Mouse (Mus musculus) embryo, embryonic 9.5 days (tissue): ENCODE data around the gene Cnnm4.

ENCODE experiments used
- DNase-seq: peaks from one replicate; pipeline ENCODE4 v3.0.0-alpha.2; 2017; ENCODE audit errors: extremely low spot score

Gene Cnnm4

DNA sequence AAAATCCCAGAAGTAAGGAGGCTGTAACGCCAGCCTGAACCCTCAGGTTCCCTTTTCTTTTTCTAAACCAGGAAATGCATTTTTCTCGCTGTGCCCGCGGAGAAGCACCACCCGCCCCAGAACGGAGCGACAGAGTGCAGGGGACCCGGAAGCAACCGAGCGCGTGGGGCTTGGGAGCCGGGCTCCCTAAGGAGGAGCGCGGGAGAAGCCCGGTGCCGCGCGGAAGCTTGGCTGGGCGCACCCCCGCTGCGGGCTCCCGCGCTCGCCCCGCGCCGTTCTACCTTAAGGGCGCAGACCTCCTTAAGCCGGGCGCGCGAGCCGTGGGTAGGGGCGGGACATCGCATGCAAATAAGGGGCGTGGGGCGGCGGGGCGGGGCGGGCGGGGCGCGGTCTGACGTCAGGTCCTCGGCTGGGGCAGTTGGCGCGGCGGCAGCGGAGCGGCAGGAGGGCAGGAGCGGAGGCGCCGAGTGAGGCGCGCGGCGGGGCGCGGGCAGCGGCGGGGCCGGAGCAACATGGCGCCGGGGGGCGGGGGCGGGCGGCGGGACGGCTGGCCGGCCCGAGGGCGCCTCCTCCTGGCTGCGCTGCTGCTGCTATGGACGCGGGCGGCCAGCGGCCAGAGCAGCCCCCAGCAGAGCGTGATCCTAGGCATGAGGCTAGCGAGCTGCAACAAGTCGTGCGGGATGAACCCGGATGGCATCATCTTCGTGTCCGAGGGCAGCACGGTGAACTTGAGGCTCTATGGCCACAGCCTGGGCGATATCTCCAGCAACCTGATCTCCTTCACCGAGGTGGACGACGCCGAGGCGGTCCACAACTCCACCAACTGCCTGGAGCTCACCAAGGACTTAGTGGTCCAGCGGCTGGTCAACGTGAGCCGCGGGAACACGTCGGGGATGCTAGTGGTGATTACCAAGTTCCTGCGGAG is at the start of gene Cnnm4:
Gene Cnnm4 (plus strand): TSS at position 440 of the 925 bp plus-strand sequence.
- peak; percentile 94 for DNase-seq

DNA sequence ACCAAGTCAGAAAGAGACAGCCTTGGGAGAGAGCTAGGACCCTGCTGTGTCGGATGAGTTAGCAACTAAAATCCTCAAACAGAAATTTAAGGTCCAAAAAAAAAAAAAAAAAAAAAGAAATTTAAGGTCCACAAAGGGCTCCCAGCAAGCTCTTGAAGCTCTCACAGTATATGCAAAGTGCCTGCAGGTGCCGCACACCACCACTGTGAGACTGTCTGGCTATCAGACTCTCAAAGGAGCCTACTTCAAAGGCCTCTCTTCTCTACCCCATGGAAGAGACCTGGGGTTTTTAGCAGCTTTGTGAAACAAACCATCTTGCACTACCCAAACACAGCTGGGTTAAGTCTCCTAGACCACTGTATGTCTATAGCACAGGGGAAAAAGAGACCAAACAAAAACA is 41.9 kb upstream of the Cnnm4 start:
- DNase-seq, result no peak

DNA sequence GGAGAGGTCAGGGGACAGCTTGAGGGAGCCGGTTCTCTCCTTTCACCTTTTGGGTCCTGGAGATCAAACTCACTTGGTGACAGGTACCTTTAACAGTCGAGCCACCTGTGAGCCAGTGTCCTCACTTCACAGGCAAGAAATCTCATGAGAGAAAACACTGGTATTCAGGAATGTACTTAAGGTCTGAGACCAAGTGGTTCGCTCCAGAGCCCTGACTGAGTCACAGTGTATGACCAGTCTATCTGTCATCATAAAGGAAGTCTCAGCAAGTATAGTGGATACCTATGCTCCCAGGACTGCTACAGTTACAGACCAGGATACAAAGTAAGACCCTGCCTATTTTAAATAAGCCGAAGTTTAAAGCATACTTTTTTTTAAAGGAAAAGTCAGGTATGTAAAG is 38.4 kb upstream of the Cnnm4 start:
- DNase-seq, result no peak

DNA sequence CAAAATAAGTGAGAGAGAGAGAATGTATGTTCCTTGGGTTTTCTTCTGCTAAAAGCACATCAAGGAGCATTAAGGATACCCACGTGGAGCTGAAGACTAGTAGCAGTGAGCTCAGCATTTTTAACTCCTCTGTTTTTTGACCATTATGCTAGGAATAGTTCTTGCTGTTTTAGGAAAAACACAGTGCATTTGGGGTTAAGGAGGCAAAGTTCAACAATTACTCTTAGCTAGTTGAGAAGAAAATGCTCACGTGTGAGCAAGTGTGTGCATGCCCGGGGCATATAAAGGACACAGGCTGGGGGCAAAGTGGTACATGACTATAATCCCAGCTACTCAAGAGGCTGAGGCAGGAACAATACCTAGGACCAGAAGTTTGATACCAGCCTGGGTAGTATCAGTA is 37.8 kb upstream of the Cnnm4 start:
- DNase-seq, result no peak

DNA sequence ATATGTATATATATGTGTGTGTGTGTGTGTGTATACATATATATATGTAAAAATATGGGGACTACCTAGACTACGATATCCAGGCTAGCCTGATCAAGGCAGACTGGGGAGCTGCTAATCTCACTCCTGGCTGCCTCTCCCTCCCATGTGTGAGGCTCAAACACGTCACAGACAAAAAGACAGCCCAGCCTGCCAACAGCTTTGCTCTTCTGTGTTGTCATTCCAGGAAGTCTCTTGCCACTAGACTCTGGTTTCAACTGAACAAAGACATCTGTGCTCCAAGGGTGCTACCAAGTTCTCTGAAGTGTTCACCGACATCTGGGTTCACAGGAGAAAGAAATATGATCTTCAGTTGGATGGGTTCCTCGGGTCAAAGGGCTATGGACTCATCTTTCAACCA is 36.3 kb upstream of the Cnnm4 start:
- no peak for DNase-seq

DNA sequence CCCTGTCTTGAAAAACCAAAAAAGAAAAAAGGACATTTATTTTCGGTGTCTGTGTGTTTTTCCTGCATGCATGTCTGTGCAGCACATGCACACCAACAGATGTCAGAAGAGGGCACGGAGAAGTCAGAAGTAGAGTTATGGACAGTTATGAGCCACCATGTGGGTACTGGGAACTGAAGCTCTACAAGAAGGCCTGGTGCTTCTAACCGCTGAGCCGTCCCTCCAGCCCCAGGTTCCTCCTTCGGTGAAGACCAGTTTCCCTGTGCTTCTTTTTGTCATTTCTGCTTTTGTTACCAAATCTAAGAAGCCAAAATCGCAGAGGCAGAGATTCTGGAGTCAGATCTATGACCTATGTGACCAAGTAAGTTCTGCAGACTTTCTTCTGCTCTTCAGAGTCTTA is 34.9 kb upstream of the Cnnm4 start:
- DNase-seq, result no peak

DNA sequence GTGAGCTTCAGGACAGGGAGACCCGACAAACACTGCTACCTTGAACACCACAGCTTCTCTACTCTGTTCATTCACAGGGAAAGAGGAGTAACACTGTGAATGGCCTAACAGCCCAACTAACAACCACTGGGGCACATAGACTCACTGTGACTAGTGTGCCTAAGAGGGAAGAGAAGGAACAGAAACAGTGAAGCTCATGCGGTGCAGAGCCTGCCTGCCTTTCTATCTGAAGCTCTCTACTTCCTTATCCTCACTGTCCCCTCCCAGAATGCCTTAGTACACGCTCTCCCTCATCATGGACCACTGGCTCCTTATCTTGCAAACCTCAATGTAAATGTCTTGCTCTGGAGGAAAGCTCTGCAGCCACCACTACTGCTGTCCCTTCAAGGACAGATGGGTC is 34.2 kb upstream of the Cnnm4 start:
- no peak for DNase-seq

DNA sequence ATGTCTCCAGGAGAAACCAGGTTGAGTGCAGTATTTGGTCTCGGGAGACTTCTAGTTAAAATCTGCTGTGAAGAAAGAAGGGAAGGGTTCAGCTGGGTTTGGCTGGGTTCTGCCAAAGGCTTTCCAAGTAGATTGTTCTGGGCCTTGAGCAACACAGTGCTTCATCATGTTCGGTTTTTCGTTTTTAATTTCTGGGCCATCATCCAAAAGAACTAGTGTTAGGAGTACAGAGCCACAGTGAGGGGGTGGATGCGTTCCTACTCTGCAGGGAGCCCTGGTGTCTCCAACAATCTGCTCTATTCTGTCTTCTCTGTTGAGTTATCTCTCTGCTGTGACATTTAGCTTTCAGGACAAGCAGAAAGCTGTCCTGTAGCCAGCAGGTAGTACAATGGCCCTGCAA is 30.3 kb upstream of the Cnnm4 start:
- DNase-seq, result no peak

DNA sequence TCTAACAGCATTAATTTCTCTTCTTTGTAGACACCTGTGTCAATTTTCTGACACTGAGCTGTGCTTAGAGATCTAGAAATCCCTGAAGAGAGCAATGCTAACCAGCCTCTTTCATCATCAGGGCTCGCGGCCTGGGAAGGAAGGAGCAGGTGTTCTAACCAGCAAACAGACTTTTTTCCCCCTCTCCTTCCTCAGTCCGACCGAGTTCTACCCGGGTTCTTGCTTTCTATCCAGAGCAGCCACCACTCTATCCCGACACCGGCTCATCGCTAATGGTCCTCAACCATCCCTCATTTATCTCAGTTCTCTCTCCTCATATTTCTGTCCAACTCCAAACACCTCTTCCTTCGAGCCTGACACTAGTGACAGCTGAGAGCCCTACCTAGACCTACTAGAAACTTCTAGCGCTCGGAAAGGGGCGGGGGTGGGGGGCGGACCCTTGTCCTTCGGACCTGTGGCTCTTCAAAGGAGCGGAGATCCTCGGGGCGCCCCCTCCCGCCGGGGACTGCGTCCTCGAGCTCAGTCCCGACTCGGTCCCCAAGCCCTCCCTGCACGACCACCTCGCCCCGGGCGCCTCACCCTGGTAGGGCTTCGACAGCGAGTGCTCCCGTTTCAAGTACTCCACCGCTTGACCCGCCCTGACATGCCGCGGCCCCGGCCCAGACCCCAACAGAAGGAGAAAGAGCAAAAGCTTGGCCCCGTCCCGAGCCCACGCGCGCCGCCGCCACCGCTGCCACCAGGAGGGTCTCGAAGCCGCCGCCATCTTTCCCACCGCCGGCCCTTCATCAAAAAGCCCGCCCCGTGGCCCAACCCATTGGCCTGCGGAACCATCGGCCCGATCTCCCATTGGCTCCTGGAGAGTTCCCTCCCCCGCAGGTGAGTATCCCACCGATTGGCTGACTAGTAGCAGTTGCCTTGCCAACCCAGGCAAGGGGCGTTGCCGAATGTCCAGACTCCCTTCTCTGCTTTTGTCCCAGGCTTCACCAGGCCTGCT is 26.7 kb upstream of the Cnnm4 start, which contains the start of gene Lman2l:
Gene Lman2l (minus strand): TSS at position 801 of the 994 bp plus-strand sequence.
- DNase-seq, result peak; percentile 96

DNA sequence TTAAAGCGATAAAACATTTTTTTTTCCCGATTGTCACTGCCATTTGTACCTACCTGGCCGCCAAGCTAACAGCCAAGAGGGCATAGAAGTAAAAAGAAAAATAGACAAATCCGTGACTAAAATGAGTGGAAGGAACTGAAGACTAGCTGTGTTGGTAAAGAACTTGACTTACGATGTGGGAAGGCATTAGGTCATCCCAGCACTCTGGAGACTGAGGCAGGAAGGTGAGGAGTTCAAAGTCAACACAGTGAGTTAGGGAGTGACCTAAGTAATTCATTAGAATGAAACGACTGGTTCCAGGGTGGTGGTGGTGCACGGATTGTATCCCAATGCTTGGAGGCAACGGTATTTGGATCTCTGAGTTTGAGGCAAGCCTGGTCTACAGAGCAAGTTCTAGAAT is 25.9 kb upstream of the Cnnm4 start:
- no peak for DNase-seq

DNA sequence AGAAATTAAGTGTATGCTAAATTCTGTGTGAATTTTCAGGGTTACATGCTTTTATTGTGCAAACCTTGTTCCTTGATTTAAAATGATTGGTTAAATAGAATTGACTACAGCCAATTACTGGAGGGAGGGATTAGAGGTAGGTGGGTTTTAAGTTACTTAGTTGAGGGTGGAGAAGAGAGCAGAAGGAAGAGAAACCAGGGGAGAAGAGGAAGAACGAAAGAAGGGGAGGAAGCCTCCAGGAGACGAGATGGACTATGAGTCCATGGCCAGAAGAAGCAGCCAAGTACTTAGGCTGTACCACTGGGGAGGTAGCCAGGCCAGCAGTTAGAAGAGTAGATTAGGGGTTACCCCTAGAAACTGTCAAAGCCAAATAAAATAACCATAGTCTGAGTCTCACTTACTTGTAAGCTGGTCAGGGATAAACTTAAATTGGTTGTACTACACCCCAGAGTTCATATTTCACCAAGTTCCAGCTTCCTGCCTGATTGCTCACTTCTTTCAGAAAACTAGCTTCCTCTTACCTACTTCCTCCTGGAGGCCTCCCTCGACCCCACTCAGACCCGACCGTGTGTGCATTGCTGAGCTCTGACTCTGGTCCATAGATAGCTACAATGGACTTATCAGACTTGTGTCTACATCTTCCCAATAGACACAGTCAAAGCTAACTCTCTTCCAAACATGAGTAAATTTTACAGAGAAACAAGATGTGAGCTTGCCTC is 25.2 kb upstream of the Cnnm4 start:
- DNase-seq, result no peak

DNA sequence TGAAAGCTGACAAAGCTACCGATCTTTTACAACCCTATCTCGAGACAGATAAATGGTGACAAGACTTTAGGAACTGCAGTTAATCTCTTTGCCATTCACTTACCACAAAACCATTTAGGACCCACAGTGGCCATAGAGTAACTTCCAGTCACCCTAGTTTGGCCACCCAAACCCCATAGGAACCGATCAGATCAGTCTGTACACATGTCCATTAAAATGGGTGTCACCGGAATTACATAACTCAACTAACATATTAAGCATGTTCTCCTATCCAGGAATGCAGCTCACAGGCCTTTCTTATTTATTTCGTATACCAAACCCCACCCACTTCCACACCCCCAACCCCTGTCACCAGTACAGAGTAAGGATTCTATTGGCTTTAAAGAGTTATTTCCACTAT is 24.6 kb upstream of the Cnnm4 start:
- no peak for DNase-seq

DNA sequence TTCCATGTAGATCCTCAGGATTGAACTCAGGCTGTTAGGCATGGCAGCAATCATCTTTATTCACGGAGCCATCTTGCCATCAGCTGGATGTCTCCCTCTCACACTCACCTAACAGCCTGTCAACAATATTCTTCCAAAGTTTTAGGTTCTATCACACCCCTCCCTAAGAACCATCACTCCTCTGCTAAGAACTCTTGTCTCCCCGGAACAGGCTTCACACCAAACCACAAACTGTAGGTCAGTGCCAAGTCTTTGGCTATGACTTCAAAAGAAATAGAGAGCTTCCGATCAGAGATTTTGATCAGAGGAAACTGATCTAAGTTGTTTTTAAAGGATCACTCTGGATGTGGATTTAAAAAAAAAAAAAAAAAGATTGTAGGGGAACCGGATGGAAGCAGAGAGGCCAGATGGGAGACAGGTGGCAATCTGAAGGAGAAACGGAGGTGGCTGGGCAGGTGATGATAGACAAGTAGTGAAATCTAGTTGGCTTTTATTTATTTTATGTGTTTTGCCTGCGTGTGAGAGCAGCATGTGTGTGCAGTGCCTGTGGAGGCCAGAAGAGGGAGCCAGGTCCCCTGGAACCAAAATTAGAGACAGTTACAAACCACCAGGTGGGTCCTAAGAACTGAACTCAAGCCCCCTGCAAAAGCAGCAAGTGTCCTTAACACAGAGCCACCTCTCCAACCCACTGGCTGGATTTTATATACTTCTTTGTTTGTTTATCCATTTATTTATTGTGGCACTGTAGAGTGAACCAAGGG is 17.2 kb upstream of the Cnnm4 start:
- DNase-seq, result no peak

DNA sequence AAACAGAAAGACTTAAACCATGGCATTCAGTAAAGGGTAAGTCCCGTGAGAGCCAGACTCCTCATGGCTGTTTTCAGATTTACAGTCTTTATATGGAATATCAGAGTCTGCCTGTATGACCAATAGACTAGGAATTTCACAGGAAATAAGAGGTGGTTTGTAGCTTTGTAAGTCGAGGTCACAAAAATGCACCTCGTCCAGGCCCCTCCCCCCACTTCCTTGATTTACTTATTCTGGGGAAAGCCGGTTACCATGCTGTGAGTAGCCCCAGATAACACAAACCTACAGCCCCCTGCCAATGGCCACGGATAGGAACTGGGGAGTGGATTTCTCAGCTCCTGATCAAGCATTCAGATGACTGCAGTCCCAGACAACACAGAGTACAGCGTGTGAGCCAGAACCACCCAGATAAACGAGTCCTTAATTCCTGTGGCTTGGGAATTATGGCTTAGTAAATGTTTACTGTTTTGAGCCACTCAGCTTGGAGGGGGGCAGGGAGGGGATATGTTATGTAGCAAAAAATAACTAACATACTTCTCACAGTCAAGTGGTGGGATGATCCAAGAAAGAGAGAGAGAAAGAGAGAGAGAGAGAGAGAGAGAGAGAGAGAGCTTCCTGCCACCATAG is 13.9 kb upstream of the Cnnm4 start:
- DNase-seq, result no peak

DNA sequence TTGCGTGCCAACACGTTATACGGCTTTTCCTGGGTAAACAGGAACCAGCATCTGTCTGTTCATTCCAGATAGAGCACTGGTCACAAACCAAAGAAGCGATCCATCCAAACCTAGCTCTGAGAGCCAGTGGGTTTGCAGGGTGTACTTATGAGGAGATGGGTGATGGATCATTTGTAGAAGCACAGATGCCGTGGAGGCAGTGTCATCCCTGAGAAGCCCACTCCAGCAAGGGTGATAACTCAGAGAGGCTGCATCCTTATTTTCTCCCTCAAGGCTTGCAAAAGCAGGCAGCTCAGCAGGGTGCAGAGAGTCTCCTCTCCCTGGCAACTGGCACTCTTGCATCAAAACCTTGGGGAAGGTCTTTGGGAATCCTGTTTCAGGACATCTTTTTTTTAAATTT is 13.3 kb upstream of the Cnnm4 start:
- DNase-seq, result no peak

DNA sequence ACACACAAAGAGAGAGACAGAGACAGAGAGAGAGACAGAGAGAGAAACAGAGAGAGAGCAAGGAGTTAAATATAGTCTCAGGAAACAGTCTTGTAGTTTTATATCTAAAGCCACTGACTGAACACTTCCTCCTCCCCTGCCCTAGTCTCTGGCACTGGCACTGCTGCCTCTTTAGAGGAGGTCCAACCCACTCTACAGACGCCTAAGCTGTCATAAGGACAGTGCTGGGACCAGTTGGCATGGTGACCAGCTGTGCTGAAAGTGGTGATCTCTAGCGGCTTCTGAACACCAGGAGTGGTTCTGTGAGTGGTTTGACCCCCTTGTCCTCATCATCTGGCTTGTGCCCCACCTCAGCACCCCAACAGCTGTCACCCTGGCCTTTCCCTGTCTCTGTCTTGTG is 9.6 kb upstream of the Cnnm4 start:
- no peak for DNase-seq

DNA sequence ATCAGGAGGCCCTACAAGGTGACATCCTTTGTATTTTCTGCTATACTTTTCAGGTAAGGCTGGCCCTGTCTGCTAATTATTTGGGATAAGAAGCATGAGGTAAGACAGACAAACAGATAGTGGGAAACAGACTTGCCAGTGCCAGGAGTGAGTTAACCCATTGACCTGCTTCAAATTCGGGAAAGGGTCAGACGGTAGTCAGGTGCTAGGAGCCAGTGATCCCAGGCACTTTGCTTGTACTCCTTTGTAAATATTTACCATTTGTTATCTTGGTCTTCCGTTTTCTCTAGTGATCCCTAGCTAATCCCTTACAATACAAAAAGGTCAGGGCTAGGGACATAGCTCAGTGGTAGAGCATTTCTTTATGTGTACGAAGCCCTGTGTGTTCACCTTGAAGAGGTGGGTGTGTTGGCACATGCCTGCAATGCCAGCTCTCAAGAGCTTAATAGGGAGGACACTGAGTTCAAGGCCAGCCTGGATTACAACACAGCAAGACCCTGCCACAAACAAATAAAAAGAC is 5.7 kb upstream of the Cnnm4 start:
- no peak for DNase-seq

DNA sequence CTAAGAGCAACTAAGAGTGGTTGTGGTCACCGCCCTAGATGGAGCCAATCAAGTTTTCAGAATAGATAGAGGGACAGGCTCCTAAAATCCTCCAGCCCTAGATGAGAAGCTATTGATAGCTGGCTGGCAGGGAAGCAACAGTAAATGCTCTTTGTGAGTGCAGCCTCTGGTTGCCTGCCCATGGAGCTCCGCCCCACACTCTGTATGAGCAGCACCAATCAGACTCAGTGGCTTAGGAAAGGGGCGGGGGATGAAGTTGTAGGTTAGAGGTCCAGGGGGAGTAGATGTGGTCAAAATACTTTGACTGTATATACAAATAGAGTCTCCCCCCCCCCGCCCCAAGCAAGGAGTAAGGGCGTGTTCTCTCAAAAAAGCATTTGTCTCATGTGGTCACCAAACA is 4.0 kb upstream of the Cnnm4 start:
- no peak for DNase-seq

DNA sequence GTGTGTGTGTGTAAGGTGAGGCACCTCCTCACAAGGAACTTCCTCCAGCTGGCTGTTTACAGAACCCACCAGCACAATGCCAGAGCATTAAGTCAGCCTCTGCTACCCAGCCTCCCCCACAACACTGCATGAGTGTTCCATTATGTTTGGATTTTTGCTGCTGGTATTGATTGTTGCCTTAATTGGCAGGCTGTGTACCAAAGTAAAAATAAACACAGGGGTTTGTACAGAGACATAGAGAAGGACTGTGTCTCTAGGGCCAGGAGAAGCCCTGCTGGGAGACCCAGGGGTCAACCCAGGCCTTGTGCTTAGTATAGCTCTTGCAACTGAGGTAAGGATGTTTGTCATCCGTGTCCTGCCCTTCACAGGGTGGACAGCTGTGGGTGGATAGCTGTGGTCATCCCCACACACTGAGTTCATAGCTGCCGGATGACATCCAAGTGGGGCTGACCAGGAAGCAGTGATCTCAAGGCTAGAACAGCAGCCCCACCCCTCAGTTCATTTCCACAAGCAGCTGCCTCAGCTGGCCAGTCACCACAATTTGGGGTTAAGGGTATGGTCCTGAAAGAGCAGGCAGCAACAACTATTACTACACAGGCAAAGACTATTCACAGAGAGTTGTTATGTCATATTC is 1.5 kb upstream of the Cnnm4 start:
- no peak for DNase-seq

DNA sequence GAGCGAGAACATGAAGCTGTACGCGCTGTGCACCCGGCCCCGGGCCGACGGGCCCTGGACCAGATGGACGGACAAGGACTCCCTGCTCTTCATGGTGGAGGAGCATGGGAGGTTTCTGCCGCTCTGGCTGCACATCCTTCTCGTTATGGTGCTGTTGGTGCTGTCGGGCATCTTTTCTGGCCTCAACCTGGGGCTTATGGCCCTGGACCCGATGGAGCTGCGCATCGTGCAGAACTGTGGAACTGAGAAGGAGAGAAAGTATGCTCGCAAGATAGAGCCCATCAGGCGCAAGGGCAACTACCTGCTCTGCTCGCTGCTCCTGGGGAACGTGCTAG is 653 bp downstream of the Cnnm4 start:
- DNase-seq, result no peak
